Mouse (Mus musculus) neural tube, embryonic 14.5 days (tissue): ENCODE measurements around the gene Zfp408. TPM values are rescaled to one million over a fixed set of nuclear protein-coding genes. Genes with fewer than 3 reads are reported as not detected.

Experiments
- polyA plus RNA-seq: library from polyadenylated mRNA; unstranded; fragments of >200 nt; fragmentation: Nextera tagmentation; extraction: Ambion mirVana; gene quantifications from 2 replicates; pipeline ENCODE4 v1.2.1, GENCODE M21; 2014

The Zfp408 gene
- polyA plus RNA-seq, 1 experiment from 2014 or later: 9.3 TPM

Other genes with a start within 250 kb of the Zfp408 start
- 149 and 163 TPM in 2 replicates for gene 1110051M20Rik, start 205.1 kb downstream of the Zfp408 start, polyA plus RNA-seq
- 6.4 and 7.2 TPM in 2 replicates for gene Lrp4, start 192.3 kb downstream of the Zfp408 start, polyA plus RNA-seq
- 117 and 123 TPM in 2 replicates for gene Ckap5, start 123.0 kb downstream of the Zfp408 start, polyA plus RNA-seq
- 0.36 and 0.39 TPM in 2 replicates for gene F2, start 13.4 kb downstream of the Zfp408 start, polyA plus RNA-seq
- gene Arhgap1, start 69 bp upstream of the Zfp408 start, polyA plus RNA-seq: 85.9 and 89.3 TPM in 2 replicates
- gene Atg13, start 60.8 kb upstream of the Zfp408 start, polyA plus RNA-seq: 42.3 and 43.5 TPM in 2 replicates
- 16.5 and 17.7 TPM in 2 replicates for gene Harbi1, start 61.1 kb upstream of the Zfp408 start, polyA plus RNA-seq
- 23.6 and 24.2 TPM in 2 replicates for gene Ambra1, start 80.3 kb upstream of the Zfp408 start, polyA plus RNA-seq